Mouse (Mus musculus) bone marrow, adult 2 months (tissue): ENCODE measurements at regions not wholly inside any gene's neighbourhood (a gene's known extent, or its start where the extent isn't known, plus 50 kb on each side); places are given as distances from the start of the nearest gene placed in this dataset.
A peak's percentile ranks its signal among the peaks of the same experiment; 100 is the strongest.

Experiments used
- H3K27ac ChIP-seq: fragments of 200-500 bp; 2 replicates; pipeline ENCODE4 v1.5.1; 2012; ENCODE audit warnings: low read depth, mild to moderate bottlenecking, control low read depth, inconsistent platforms, low read length; ENCODE audit not compliant: control insufficient read depth, poor library complexity, insufficient read depth
- H3K4me1 ChIP-seq: fragments of 200-500 bp; 2 replicates; pipeline ENCODE4 v1.6.1; 2011; ENCODE audit warnings: low read length; ENCODE audit not compliant: control insufficient read depth, insufficient read depth
- H3K4me3 ChIP-seq: fragments of 200-500 bp; replicated peaks from 2 replicates; pipeline ENCODE3; 2011; ENCODE audit warnings: mild to moderate bottlenecking, low read depth, low read length, control low read depth; ENCODE audit not compliant: control insufficient read depth
- CTCF ChIP-seq: fragments of 200-500 bp; IDR thresholded peaks from 2 replicates; pipeline ENCODE4 v1.5.1; 2011; ENCODE audit warnings: low read length, control low read depth; ENCODE audit not compliant: control insufficient read depth, insufficient read depth
- POLR2A ChIP-seq: fragments of 200-500 bp; IDR thresholded peaks from 2 replicates; pipeline ENCODE4 v1.6.1; 2011; ENCODE audit warnings: low read depth, mild to moderate bottlenecking, control low read depth, low read length, borderline replicate concordance; ENCODE audit not compliant: control insufficient read depth
- WGBS: fragments of 180-500 bp; shearing (Covaris S2); methylation state at CpG from one replicate; pipeline ENCODE4 v1.1.7; 2018; 5-methylcytosine and 5-hydroxymethylcytosine counted together

DNA sequence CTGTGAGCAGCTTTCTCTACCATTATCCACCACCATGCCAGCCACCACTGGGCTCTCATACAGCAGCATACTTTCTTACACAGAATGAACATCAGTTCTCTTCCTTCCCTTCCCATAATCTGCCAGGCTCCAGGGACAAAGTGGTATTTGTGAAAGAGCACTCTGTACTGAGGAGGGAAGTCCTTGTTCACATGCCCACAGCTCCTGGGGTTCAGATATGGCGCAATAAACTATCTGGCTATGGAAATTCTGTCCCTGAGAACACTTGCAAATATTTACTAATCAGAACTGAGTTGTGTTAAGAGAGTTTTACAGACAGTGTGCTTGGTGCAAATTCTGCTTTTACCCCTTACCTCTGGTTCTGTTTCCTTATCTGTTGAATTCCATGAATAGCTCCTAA is 74.2 kb upstream of the Ralgapa2 start:
- WGBS: 80% methylated on average over 1 of the region's 1 CpGs
- TF ChIP-seq POLR2A: no peak
- TF ChIP-seq CTCF: no peak
- Histone ChIP-seq H3K27ac (no peak overlapping the region), H3K4me3 (no peak overlapping the region), H3K4me1 (no peaks in the 10 kb centered on the region)

DNA sequence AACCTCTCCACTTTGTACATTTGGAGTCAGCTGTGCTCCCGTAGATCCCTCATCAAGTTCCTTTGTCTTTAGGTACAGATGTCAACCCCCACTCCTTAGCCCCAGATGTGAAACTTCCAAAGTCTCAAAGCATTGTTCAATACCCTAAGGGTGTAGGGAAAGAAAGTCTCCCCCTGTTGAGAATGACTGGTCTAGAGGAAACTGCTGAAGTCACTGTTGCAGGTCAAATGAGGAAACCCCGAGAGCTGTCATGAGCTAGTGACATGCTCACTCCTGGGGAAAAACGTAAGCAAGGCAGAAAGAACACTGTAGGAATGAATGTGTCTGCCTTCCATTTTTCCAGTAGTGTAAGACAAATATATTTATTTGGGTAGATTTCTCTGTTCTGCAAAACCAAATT is 74.8 kb upstream of the Ralgapa2 start:
- WGBS: 32% methylated on average over 3 of the region's 3 CpGs

DNA sequence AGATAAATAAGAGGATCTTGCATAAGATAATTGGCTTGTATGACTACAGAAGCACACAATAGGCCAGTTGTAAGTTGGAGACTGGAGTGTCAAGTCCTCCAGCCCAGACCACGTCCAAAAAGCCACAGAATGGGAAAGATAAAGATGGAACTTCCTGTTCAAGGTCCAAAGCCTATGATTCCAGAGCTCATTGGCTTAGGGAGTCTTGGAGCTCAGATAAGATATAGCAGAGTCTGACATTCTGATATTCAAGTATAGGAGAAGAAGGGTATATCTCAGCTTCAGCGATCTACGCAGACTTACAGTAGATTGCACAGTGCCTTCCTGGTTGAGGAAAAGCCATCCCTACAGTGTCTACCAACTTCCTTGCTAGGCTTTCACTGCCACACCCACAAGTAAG is 77.7 kb upstream of the Ralgapa2 start:
- Histone ChIP-seq H3K4me1 (no peaks in the 10 kb centered on the region), H3K4me3 (no peak overlapping the region), H3K27ac (no peak overlapping the region)
- TF ChIP-seq POLR2A (no peak), CTCF (no peak)
- WGBS: 65% methylated on average over 3 of the region's 3 CpGs

More for the DNA sequence above, 74.8 kb upstream of the Ralgapa2 start:
- Histone ChIP-seq H3K4me1 (no peaks in the 10 kb centered on the region), H3K27ac (no peak overlapping the region), H3K4me3 (no peak overlapping the region)
- no peak for TF ChIP-seq CTCF
- TF ChIP-seq POLR2A: no peak

DNA sequence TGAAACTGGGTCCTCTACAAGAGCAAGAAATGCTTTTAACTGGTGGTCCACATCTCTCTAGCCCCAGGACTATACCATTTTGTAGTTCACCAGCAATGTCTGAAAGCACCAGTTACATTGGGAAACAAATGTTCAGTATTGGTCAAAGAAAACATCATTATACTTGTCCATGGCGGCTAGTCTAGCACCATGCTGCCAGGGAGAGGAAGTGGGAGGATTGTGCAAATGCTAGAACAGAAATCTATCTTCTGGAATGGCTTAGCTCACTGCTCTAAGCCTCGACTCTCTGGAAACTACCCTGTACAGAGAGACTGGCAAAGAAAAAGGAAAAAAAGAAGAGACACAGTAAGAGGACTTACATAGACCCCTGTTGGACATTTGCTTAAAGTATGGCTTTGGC is 81.1 kb upstream of the Ralgapa2 start:
- TF ChIP-seq POLR2A: no peak
- no peak for TF ChIP-seq CTCF
- no peak overlapping the region for H3K27ac ChIP-seq
- WGBS: 57% methylated on average over 2 of the region's 2 CpGs
- no peak overlapping the region for H3K4me3 ChIP-seq
- H3K4me1 ChIP-seq: no peaks in the 10 kb centered on the region

DNA sequence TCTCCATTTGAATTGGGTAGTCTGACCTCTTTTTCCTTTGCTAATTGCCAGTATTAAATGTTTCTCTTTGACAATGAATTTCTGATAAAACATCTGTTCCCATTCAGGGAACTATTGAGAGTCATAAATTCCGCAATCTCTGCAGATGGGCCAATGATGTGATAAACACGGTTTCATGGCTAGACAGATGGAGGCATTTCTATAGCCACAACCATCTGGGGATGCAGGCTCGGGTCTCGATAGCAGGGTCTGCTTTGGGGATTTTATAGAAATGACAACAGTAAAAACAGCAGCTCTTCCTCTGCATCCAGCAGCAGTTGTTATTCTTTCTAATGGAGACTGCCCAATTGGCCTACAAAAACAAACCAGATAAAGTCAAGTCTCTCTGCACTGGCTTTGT is 82.1 kb upstream of the Ralgapa2 start:
- WGBS: 73% methylated on average over 4 of the region's 4 CpGs
- no peaks in the 10 kb centered on the region for H3K4me1 ChIP-seq
- H3K4me3 ChIP-seq: no peak overlapping the region
- H3K27ac ChIP-seq: no peak overlapping the region
- TF ChIP-seq CTCF: no peak
- TF ChIP-seq POLR2A: no peak

DNA sequence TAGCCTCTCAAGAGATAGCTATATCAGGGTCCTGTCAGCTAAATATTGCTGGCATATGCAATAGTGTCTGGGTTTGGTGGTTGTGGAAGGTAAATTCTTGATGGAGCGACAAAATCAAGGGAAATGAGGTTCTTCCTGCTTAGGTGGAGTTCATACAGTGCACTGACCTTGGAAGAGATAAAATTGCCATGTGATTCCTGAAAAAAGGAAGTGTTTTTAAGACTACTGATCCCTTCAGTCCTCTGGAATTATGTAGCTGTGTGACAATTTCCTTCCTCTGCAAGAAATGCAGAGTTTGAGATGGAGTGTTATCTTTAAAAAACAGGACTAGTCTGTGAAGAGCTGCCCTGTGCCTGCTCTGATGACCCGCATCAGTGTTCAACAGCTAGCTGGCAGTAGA is 83.5 kb upstream of the Ralgapa2 start:
- WGBS: 79% methylated on average over 2 of the region's 2 CpGs
- H3K4me1 ChIP-seq: no peaks in the 10 kb centered on the region
- no peak overlapping the region for H3K4me3 ChIP-seq
- no peak overlapping the region for H3K27ac ChIP-seq
- no peak for TF ChIP-seq CTCF
- no peak for TF ChIP-seq POLR2A

DNA sequence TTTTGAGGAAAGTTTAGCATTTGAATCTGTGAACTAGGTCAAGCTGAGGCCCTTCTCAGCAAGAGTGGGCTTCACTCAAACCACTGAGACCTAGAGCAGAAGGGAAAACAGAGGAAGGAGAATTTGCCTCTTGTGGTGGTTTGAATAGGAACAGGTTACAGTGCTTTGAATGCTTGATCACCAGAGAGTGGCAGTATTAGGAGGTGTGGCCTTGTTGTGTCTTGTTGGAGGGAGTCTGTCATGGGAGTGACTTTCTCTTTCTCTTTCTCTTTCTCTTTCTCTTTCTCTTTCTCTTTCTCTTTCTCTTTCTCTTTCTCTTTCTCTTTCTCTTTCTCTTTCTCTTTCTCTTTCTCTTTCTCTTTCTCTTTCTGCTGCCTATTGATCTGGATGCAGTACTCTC is 94.0 kb upstream of the Ralgapa2 start:
- no peak overlapping the region for H3K27ac ChIP-seq
- no peak for TF ChIP-seq POLR2A
- TF ChIP-seq CTCF: no peak
- H3K4me1 ChIP-seq: no peaks in the 10 kb centered on the region
- no peak overlapping the region for H3K4me3 ChIP-seq

DNA sequence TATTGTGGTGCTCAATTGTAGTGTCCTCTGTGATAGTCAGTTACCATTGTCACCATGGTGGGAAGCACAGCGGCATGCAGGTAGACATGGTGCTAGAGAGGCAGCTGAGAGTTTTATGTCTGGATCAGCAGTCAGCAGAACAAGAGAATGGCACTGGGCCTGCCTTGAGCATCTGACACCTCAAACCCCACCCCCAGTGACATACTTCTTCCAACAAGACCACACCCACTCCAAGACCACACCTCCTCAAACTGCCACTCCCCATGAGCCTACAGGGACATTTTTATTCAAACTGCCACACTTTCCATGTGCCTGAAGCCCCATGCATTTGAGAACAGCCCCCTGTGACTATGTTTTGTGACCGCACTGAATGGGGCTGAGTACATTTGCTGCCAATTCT is 98.8 kb upstream of the Ralgapa2 start:
- Histone ChIP-seq H3K27ac (no peak overlapping the region), H3K4me1 (no peaks in the 10 kb centered on the region), H3K4me3 (no peak overlapping the region)
- WGBS: 91% methylated on average over 2 of the region's 2 CpGs
- TF ChIP-seq POLR2A: no peak
- TF ChIP-seq CTCF: no peak

DNA sequence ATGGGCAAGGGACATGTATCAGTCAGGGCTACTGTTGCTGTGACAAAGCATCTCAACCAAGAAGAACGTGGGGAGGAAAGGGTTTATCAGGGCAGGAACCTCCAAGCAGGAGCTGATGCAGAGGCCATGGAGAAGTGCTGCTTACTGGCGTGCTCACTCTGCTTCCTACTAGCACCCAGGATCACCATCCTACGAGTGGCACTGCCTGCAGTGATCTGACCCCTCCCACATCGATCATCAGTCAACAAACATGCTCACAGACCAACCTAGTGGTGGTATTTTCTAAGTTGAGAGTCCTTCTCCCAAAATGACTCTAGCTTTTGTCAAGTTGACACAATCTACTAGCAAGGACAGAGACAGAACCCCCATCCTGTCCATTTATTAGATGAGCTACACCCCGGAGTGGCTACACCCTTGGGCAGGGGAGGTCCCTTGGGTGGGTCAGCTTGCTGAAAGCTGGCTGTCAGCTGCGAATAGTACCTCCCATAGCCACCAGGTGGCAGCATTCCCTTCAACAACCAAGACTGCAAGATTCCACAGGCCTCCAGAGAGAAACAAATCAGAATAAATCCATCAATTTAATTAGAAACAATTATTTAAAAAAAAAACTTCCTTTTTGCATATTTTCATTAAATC is 99.9 kb upstream of the Ralgapa2 start:
- Histone ChIP-seq H3K27ac (no peak overlapping the region), H3K4me3 (no peak overlapping the region), H3K4me1 (no peaks in the 10 kb centered on the region)
- TF ChIP-seq CTCF (peak; percentile 84), POLR2A (0 out of 2 replicates have a peak, but pooled peaks have one; percentile 9)
- WGBS: 34% methylated on average over 6 of the region's 6 CpGs
